Mouse (Mus musculus): Measurements from ENCODE around the gene Oser1. TPM values are rescaled to one million over a fixed set of nuclear protein-coding genes. Genes with fewer than 3 reads are reported as not detected.
"Not testable (repeated sequence)": the region's sequence is repeated elsewhere in the genome, so short reads cannot be mapped to it uniquely, and the experiment has no call there.

Gene Oser1
- polyA plus RNA-seq, 1 experiment from 2014 or later: 74.9 TPM

DNA sequence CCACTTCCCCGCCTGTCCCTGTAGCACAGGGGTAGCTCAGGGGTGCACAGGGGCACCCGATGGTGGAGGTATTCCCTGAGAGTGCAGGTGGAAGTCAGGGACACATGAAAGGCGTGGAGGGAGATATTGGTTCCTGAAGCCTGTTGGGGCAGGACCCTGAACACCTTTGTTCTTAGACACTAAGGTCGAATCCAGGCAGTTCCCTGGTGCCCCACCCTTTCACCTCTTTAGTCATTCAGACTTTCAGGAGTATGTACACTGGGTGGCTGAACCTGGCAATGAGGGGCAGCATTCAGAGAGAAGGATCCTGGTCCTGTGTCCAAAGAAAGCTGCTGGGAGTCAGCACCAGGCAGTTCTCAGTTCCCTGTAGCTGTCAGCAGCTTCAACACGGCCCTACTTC, 37.9 kb upstream of the Oser1 start:
- WGBS: 86% methylated on average over 5 of the region's 5 CpGs
- no peaks in the 10 kb centered on the region for H3K36me3 ChIP-seq (ENCODE audit: insufficient read depth, low read length)
- H3K27me3 ChIP-seq (ENCODE audit: insufficient read depth, low read length): no peaks in the 10 kb centered on the region
- DNase-seq (ENCODE audit: low spot score) (no peak), ATAC-seq (replicated peaks; ENCODE audit: low FRiP score, low read depth) (no peak)
- no peaks in the 10 kb centered on the region for H3K9me3 ChIP-seq (replicated peaks; ENCODE audit: low read length)
- H3K4me1 ChIP-seq (replicated peaks; ENCODE audit: insufficient read depth, low read length): no peaks in the 10 kb centered on the region
- TF ChIP-seq CTCF (IDR thresholded peaks at IDR 0.05; ENCODE audit: low read depth): no peak
- no peak overlapping the region for H3K4me3 ChIP-seq (replicated peaks; ENCODE audit: low read depth, low read length)
- H3K4me2 ChIP-seq (ENCODE audit: low read length): no peak overlapping the region
- no peak overlapping the region for H3K9ac ChIP-seq (ENCODE audit: low read depth, low read length)
- H3K27ac ChIP-seq: no peak overlapping the region

DNA sequence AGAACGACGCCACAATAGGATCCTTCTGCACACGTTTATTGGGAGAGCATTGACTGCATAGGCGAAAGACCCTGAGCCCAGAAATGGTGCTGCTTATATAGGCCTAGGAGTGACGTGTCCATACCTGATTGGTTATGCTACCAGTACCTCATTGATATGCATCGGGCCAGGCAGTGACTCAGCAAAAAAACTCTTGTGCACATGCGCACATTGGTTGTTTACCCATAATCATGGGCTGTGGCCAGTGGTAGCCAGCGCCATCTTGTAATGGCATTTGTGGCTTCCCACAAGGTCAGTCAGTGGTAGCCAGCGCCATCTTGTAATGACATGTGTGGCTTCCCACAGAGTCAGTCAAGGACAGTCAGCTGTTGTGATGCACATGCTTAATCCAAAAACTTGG, 36.8 kb upstream of the Oser1 start:
- H3K27ac ChIP-seq; H3K9ac ChIP-seq (ENCODE audit: low read depth, low read length); H3K9me3 ChIP-seq (replicated peaks; ENCODE audit: low read length); H3K27me3 ChIP-seq (ENCODE audit: insufficient read depth, low read length); DNase-seq (ENCODE audit: low spot score); H3K4me2 ChIP-seq (ENCODE audit: low read length); H3K36me3 ChIP-seq (ENCODE audit: insufficient read depth, low read length); ATAC-seq (replicated peaks; ENCODE audit: low FRiP score, low read depth); H3K4me3 ChIP-seq (replicated peaks; ENCODE audit: low read depth, low read length); H3K4me1 ChIP-seq (replicated peaks; ENCODE audit: insufficient read depth, low read length): not testable (repeated sequence)
- 95% methylated on average over 9 of the region's 9 CpGs for WGBS

DNA sequence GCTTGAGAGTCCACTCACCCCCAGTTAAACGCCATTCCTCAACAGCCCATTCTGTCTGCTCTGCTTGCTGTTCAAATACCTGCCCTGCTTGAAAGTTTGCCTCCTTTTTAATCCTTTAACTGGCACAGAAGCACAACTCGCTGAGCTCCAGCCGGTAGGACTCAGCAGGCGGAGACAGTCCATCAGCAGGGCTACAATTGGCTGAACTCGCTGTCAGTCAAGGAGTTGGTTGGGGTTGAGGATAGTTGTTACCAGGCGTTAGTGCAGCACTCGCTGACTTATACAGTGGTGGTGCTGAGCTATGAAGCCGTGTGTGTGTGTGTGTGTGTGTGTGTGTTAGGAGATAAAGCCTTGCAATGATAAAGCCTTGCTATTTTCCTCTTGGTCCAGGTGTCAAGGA, 36.1 kb upstream of the Oser1 start:
- Histone ChIP-seq H3K4me1 (replicated peaks; ENCODE audit: insufficient read depth, low read length) (no peaks in the 10 kb centered on the region), H3K9ac (ENCODE audit: low read depth, low read length) (no peak overlapping the region), H3K9me3 (replicated peaks; ENCODE audit: low read length) (no peaks in the 10 kb centered on the region), H3K36me3 (ENCODE audit: insufficient read depth, low read length) (no peaks in the 10 kb centered on the region), H3K4me2 (ENCODE audit: low read length) (no peak overlapping the region), H3K27me3 (ENCODE audit: insufficient read depth, low read length) (no peaks in the 10 kb centered on the region), H3K4me3 (replicated peaks; ENCODE audit: low read depth, low read length) (no peak overlapping the region), H3K27ac (no peak overlapping the region)
- WGBS: 93% methylated on average over 8 of the region's 8 CpGs
- ATAC-seq (replicated peaks; ENCODE audit: low FRiP score, low read depth): no peak
- DNase-seq (ENCODE audit: low spot score): no peak
- TF ChIP-seq CTCF (IDR thresholded peaks at IDR 0.05; ENCODE audit: low read depth): no peak

DNA sequence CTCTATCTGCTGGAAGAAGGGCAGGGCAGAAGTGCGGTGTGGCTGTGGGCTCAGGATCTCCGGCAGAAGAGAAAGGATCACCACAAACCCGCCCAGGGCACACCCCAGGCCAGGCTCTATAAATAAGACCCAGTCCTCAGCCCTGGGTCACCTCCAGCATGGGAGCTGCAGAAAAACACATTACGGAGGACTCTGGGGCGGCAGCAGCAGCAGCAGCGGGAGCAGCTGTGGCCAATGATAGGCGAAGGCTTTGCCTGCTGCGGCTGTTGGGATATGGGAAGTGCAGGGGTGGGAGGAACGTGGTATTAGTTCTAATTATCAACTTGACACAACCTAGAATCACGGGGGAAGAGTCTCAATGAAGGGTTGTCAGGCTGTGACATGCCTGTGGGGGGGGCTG, 34.9 kb upstream of the Oser1 start:
- ATAC-seq (replicated peaks; ENCODE audit: low FRiP score, low read depth) (no peak), DNase-seq (ENCODE audit: low spot score) (no peak)
- Histone ChIP-seq H3K27ac (no peak overlapping the region), H3K9ac (ENCODE audit: low read depth, low read length) (no peak overlapping the region), H3K9me3 (replicated peaks; ENCODE audit: low read length) (no peaks in the 10 kb centered on the region), H3K4me3 (replicated peaks; ENCODE audit: low read depth, low read length) (no peak overlapping the region), H3K27me3 (ENCODE audit: insufficient read depth, low read length) (no peaks in the 10 kb centered on the region), H3K4me2 (ENCODE audit: low read length) (no peak overlapping the region), H3K36me3 (ENCODE audit: insufficient read depth, low read length) (no peaks in the 10 kb centered on the region), H3K4me1 (replicated peaks; ENCODE audit: insufficient read depth, low read length) (no peaks in the 10 kb centered on the region)
- no peak for TF ChIP-seq CTCF (IDR thresholded peaks at IDR 0.05; ENCODE audit: low read depth)
- WGBS: 46% methylated on average over 10 of the region's 10 CpGs

DNA sequence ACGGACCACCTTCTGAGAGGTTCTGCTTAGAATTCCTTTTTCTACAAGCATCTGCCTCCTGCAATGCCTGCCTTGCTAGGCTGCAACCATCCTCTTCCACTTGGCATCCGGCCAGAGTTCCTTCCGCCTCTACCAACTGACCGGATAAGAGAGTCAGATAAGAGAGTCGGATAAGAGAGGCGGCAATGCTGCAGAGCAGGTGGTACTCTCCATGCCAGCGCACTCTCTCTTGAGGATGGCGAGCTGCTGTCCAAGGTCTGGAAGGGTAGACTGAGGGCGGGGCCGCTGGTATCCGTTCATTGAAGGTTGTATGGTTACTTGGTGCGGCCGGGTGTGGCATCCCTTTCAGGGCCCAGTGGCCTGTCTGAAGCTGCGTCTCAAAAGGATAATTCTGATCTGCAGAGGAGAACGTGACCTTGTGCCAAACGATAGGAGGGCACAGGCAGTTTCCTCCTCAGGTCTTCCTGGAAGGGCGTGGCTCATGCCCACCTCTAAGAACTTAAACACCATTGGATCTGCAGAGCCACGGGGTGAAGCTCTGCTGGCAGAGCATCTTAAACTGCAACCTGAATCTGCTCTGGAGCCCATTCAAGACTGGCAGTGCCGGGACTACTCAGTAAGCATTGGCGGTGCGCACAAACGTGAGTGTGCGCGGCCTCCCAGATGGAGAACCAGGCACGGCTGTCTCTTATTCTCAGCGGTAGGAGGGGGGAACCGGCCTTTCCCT, 34.2 kb upstream of the Oser1 start:
- H3K27ac ChIP-seq: no peak overlapping the region
- no peak for TF ChIP-seq CTCF (IDR thresholded peaks at IDR 0.05; ENCODE audit: low read depth)
- ATAC-seq (replicated peaks; ENCODE audit: low FRiP score, low read depth): no peak
- no peaks in the 10 kb centered on the region for H3K36me3 ChIP-seq (ENCODE audit: insufficient read depth, low read length)
- H3K4me3 ChIP-seq (replicated peaks; ENCODE audit: low read depth, low read length): no peak overlapping the region
- H3K4me2 ChIP-seq (ENCODE audit: low read length): no peak overlapping the region
- H3K9me3 ChIP-seq (replicated peaks; ENCODE audit: low read length): no peaks in the 10 kb centered on the region
- H3K4me1 ChIP-seq (replicated peaks; ENCODE audit: insufficient read depth, low read length): no peaks in the 10 kb centered on the region
- WGBS: 45% methylated on average over 27 of the region's 27 CpGs
- DNase-seq (ENCODE audit: low spot score): peak; percentile 2
- H3K27me3 ChIP-seq (ENCODE audit: insufficient read depth, low read length): no peaks in the 10 kb centered on the region
- H3K9ac ChIP-seq (ENCODE audit: low read depth, low read length): no peak overlapping the region

DNA sequence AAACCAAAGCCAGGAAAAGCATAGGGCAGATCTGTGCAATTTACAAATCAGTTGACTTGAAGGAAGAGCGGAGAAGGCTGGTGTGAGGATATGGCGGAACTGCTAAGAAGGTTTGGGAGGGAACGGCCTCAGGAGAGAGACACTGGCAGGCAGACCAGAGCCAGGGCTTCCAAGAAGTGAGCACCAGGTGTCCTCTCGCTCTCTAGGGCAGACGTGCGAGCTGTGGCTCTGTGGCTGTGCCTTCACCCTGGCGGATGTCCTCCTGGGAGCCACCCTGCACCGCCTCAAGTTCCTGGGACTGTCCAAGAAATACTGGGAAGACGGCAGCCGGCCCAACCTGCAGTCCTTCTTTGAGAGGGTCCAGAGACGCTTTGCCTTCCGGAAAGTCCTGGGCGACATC, 28.9 kb upstream of the Oser1 start:
- no peak for ATAC-seq (replicated peaks; ENCODE audit: low FRiP score, low read depth)
- no peak overlapping the region for H3K27ac ChIP-seq
- H3K4me1 ChIP-seq (replicated peaks; ENCODE audit: insufficient read depth, low read length): no peaks in the 10 kb centered on the region
- no peak for DNase-seq (ENCODE audit: low spot score)
- H3K36me3 ChIP-seq (ENCODE audit: insufficient read depth, low read length): no peaks in the 10 kb centered on the region
- H3K4me3 ChIP-seq (replicated peaks; ENCODE audit: low read depth, low read length): no peak overlapping the region
- H3K9ac ChIP-seq (ENCODE audit: low read depth, low read length): no peak overlapping the region
- no peaks in the 10 kb centered on the region for H3K9me3 ChIP-seq (replicated peaks; ENCODE audit: low read length)
- no peak overlapping the region for H3K4me2 ChIP-seq (ENCODE audit: low read length)
- WGBS: 88% methylated on average over 13 of the region's 13 CpGs
- no peaks in the 10 kb centered on the region for H3K27me3 ChIP-seq (ENCODE audit: insufficient read depth, low read length)
- TF ChIP-seq CTCF (IDR thresholded peaks at IDR 0.05; ENCODE audit: low read depth): no peak

DNA sequence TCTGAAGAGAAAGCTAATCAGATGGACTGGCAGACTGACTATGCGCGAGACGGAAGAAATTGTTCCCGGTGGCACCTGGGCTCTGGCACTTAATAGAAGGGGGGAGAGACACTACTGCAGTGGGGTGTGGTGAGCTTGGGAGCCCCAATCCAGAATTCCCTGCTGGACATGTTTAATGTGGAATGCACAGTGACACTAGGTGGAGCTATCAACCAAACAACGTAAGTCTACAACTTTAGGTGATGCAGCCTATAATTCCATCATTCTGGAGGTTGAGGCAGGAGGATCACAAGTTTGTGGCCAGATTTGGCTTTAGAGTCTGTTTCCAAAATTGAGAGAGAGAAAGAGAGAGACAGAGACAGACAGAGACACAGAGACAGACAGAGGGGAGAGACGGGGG, 28.2 kb upstream of the Oser1 start:
- Histone ChIP-seq H3K27ac (no peak overlapping the region), H3K4me1 (replicated peaks; ENCODE audit: insufficient read depth, low read length) (no peaks in the 10 kb centered on the region), H3K36me3 (ENCODE audit: insufficient read depth, low read length) (no peaks in the 10 kb centered on the region), H3K9ac (ENCODE audit: low read depth, low read length) (no peak overlapping the region), H3K4me3 (replicated peaks; ENCODE audit: low read depth, low read length) (no peak overlapping the region), H3K4me2 (ENCODE audit: low read length) (no peak overlapping the region), H3K9me3 (replicated peaks; ENCODE audit: low read length) (no peaks in the 10 kb centered on the region), H3K27me3 (ENCODE audit: insufficient read depth, low read length) (no peaks in the 10 kb centered on the region)
- TF ChIP-seq CTCF (IDR thresholded peaks at IDR 0.05; ENCODE audit: low read depth): peak; percentile 45; the same call in 1 of the 2 replicates
- ATAC-seq (replicated peaks; ENCODE audit: low FRiP score, low read depth) (no peak), DNase-seq (ENCODE audit: low spot score) (no peak)
- WGBS: 89% methylated on average over 6 of the region's 6 CpGs

Data from kidney, postnatal 0 days (tissue).